Mouse (Mus musculus): ENCODE results near the gene 0610010F05Rik. TPM values are rescaled to one million over a fixed set of nuclear protein-coding genes. Genes with fewer than 3 reads are reported as not detected.
"Not testable (repeated sequence)": the region's sequence is repeated elsewhere in the genome, so short reads cannot be mapped to it uniquely, and the experiment has no call there.

The 0610010F05Rik gene
- total RNA-seq (2021), result 10 to 100 TPM; 34.7 to 36.2 TPM

- peak; percentile 75 to 77 for DNase-seq
Observed at GRCm38 (mm10) chr11:23632945-23633878, at the start of gene 0610010F05Rik. Gene 0610010F05Rik, minus strand, starts transcription at chr11:23633639.

- no peak for DNase-seq
Observed at GRCm38 (mm10) chr11:23682561-23682960, 49.1 kb upstream of the 0610010F05Rik start.

GRCm38 (mm10) chr11:23680435-23680950 lies 47.1 kb upstream of the 0610010F05Rik start:
- no peak for DNase-seq

GRCm38 (mm10) chr11:23679044-23679642 lies 45.7 kb upstream of the 0610010F05Rik start:
- peak; percentile 11 to 43 for DNase-seq

GRCm38 (mm10) chr11:23676100-23676499 lies 42.7 kb upstream of the 0610010F05Rik start:
- DNase-seq, result no peak

GRCm38 (mm10) chr11:23672256-23672749 lies 38.9 kb upstream of the 0610010F05Rik start:
- DNase-seq, result no peak

GRCm38 (mm10) chr11:23667128-23667527 lies 33.7 kb upstream of the 0610010F05Rik start:
- no peak for DNase-seq

- DNase-seq, result no peak
Observed at GRCm38 (mm10) chr11:23666526-23666925, 33.1 kb upstream of the 0610010F05Rik start.

GRCm38 (mm10) chr11:23665798-23666501 lies 32.5 kb upstream of the 0610010F05Rik start, which contains the start of gene Pex13:
Gene Pex13, minus strand, starts transcription at chr11:23665959.
- peak; percentile 90 to 91 for DNase-seq

GRCm38 (mm10) chr11:23665311-23665786 lies 31.9 kb upstream of the 0610010F05Rik start, which contains the start of gene Pus10:
Gene Pus10, plus strand, starts transcription at chr11:23665674.
- peak in 1 of 2 experiments; percentile 9 for DNase-seq

GRCm38 (mm10) chr11:23664232-23664631 lies 30.8 kb upstream of the 0610010F05Rik start:
- no peak for DNase-seq

- DNase-seq, result no peak
Observed at GRCm38 (mm10) chr11:23657791-23658190, 24.4 kb upstream of the 0610010F05Rik start.

- DNase-seq, result no peak
Observed at GRCm38 (mm10) chr11:23653666-23654065, 20.2 kb upstream of the 0610010F05Rik start.

GRCm38 (mm10) chr11:23647835-23648234 lies 14.4 kb upstream of the 0610010F05Rik start:
- no peak for DNase-seq

GRCm38 (mm10) chr11:23647431-23647830 lies 14.0 kb upstream of the 0610010F05Rik start:
- DNase-seq, result no peak

- no peak for DNase-seq
Observed at GRCm38 (mm10) chr11:23634573-23634972, 1.1 kb upstream of the 0610010F05Rik start.

- no peak for DNase-seq
Observed at GRCm38 (mm10) chr11:23633879-23634215, 408 bp upstream of the 0610010F05Rik start.

- DNase-seq, result no peak
Observed at GRCm38 (mm10) chr11:23630664-23631063, 2.8 kb downstream of the 0610010F05Rik start.

- DNase-seq, result no peak
Observed at GRCm38 (mm10) chr11:23618995-23619394, 14.4 kb downstream of the 0610010F05Rik start.

- no peak for DNase-seq
Observed at GRCm38 (mm10) chr11:23614546-23614945, 18.9 kb downstream of the 0610010F05Rik start.

- not testable (repeated sequence) for DNase-seq
Observed at GRCm38 (mm10) chr11:23607291-23607690, 26.1 kb downstream of the 0610010F05Rik start.

GRCm38 (mm10) chr11:23570130-23570529 lies 63.3 kb downstream of the 0610010F05Rik start:
- no peak for DNase-seq
